Mouse (Mus musculus) natural killer cell, adult 2 months (primary cell): ENCODE results near the gene 9330159F19Rik.

Source experiments
- DNase-seq, 2 experiments: peaks; one replicate each; pipeline ENCODE4 v3.0.0; 2022; ENCODE audit warnings: low spot score in 2 of 2

The 9330159F19Rik gene

GRCm38 (mm10) chr10:29211453-29211852 lies at the start of gene 9330159F19Rik:
Gene 9330159F19Rik, plus strand, starts transcription at chr10:29211606.
- no peak for DNase-seq

- no peak for DNase-seq
Measured at GRCm38 (mm10) chr10:29161664-29162063, 49.7 kb upstream of the 9330159F19Rik start.

GRCm38 (mm10) chr10:29173778-29174177 lies 37.6 kb upstream of the 9330159F19Rik start:
- no peak for DNase-seq

GRCm38 (mm10) chr10:29175656-29176055 lies 35.8 kb upstream of the 9330159F19Rik start:
- no peak for DNase-seq

GRCm38 (mm10) chr10:29176881-29177280 lies 34.5 kb upstream of the 9330159F19Rik start:
- no peak for DNase-seq

GRCm38 (mm10) chr10:29178003-29178402 lies 33.4 kb upstream of the 9330159F19Rik start:
- DNase-seq, result no peak

- no peak for DNase-seq
Measured at GRCm38 (mm10) chr10:29180210-29180609, 31.2 kb upstream of the 9330159F19Rik start.

- DNase-seq, result no peak
Measured at GRCm38 (mm10) chr10:29181046-29181445, 30.4 kb upstream of the 9330159F19Rik start.

- no peak for DNase-seq
Measured at GRCm38 (mm10) chr10:29193769-29194168, 17.6 kb upstream of the 9330159F19Rik start.

GRCm38 (mm10) chr10:29196811-29197210 lies 14.6 kb upstream of the 9330159F19Rik start:
- no peak for DNase-seq

- no peak for DNase-seq
Measured at GRCm38 (mm10) chr10:29198642-29199041, 12.8 kb upstream of the 9330159F19Rik start, which contains the start of gene Gm49353. Gene Gm49353, plus strand, starts transcription at chr10:29198954.

- DNase-seq, result no peak
Measured at GRCm38 (mm10) chr10:29199835-29200234, 11.6 kb upstream of the 9330159F19Rik start.

GRCm38 (mm10) chr10:29200609-29201008 lies 10.8 kb upstream of the 9330159F19Rik start:
- DNase-seq, result no peak

- DNase-seq, result no peak
Measured at GRCm38 (mm10) chr10:29206730-29207129, 4.7 kb upstream of the 9330159F19Rik start.

- DNase-seq, result no peak
Measured at GRCm38 (mm10) chr10:29208735-29209134, 2.7 kb upstream of the 9330159F19Rik start.

- no peak for DNase-seq
Measured at GRCm38 (mm10) chr10:29213534-29214100, 2.2 kb downstream of the 9330159F19Rik start.

- DNase-seq, result no peak
Measured at GRCm38 (mm10) chr10:29216957-29217356, 5.6 kb downstream of the 9330159F19Rik start.

- no peak for DNase-seq
Measured at GRCm38 (mm10) chr10:29217451-29217850, 6.0 kb downstream of the 9330159F19Rik start.

- no peak for DNase-seq
Measured at GRCm38 (mm10) chr10:29225329-29225728, 13.9 kb downstream of the 9330159F19Rik start.

GRCm38 (mm10) chr10:29231208-29231607 lies 19.8 kb downstream of the 9330159F19Rik start:
- DNase-seq, result no peak
